Mouse (Mus musculus) heart, embryonic 14.5 days (tissue): Measurements from ENCODE around the gene Gm49378. TPM values are rescaled to one million over a fixed set of nuclear protein-coding genes. Genes with fewer than 3 reads are reported as not detected.

ENCODE experiments used
- ATAC-seq: fragments of 200-750 bp; cut with Nextera tagmentation; 2 replicates; pipeline ENCODE4 v1.8.0; 2017; ENCODE audit warnings: low read depth, moderate TSS enrichment; ENCODE audit not compliant: insufficient number of reproducible peaks, insufficient read depth, low FRiP score
- H3K27ac ChIP-seq, 2 experiments: fragments of 200-500 bp in 1 of 2; fragments of 300-500 bp in 1 of 2; sonication (generic) in 1 of 2; replicated peaks in 1 of 2; 2 replicates each; pipeline ENCODE4 v1.5.1; 2012 to 2014; ENCODE audit warnings: low read depth in 2 of 2, low read length in 2 of 2, control low read depth in 1 of 2, mild to moderate bottlenecking in 1 of 2, mixed read lengths in 1 of 2; ENCODE audit not compliant: control insufficient read depth in 1 of 2, insufficient read depth in 1 of 2
- H3K27me3 ChIP-seq: fragments of 300-500 bp; sonication (generic); 2 replicates; pipeline ENCODE4 v1.6.1; 2014; ENCODE audit warnings: mild to moderate bottlenecking, low read length, control low read depth; ENCODE audit not compliant: control insufficient read depth, insufficient read depth
- H3K36me3 ChIP-seq: fragments of 300-500 bp; sonication (generic); 2 replicates; pipeline ENCODE4 v1.6.1; 2014; ENCODE audit warnings: mild to moderate bottlenecking, control low read depth, low read length, mixed read lengths; ENCODE audit not compliant: control insufficient read depth, insufficient read depth
- H3K4me1 ChIP-seq, 2 experiments: fragments of 200-500 bp in 1 of 2; fragments of 300-500 bp in 1 of 2; sonication (generic) in 1 of 2; 2 replicates each; pipeline ENCODE4 v1.6.1; 2012 to 2014; ENCODE audit warnings: low read length in 2 of 2, control low read depth in 1 of 2, mixed read lengths in 1 of 2; ENCODE audit not compliant: control insufficient read depth in 2 of 2, insufficient read depth in 2 of 2
- H3K4me2 ChIP-seq: fragments of 300-500 bp; sonication (generic); 2 replicates; pipeline ENCODE4 v1.6.1; 2014; ENCODE audit warnings: mild to moderate bottlenecking, low read length
- H3K4me3 ChIP-seq, 2 experiments: fragments of 200-500 bp in 1 of 2; fragments of 300-500 bp in 1 of 2; sonication (generic) in 1 of 2; 2 replicates each; pipeline ENCODE4 v1.5.1; 2012 to 2014; ENCODE audit warnings: low read length in 2 of 2, mild to moderate bottlenecking in 2 of 2, control low read depth in 1 of 2, low read depth in 1 of 2, moderate library complexity in 1 of 2; ENCODE audit not compliant: control insufficient read depth in 1 of 2, insufficient read depth in 1 of 2
- H3K9ac ChIP-seq: fragments of 300-500 bp; sonication (generic); 2 replicates; pipeline ENCODE4 v1.6.1; 2014; ENCODE audit warnings: mild to moderate bottlenecking, low read length
- H3K9me3 ChIP-seq: fragments of 300-500 bp; sonication (generic); 2 replicates; pipeline ENCODE4 v1.6.1; 2016; ENCODE audit warnings: low read length, control low read depth; ENCODE audit not compliant: control insufficient read depth
- WGBS: fragments of 180-500 bp; shearing (Covaris S2); extraction: QIAGEN DNeasy Blood & Tissue Kit; methylation state at CpG from one replicate; pipeline ENCODE4 v1.1.7; 2014; 5-methylcytosine and 5-hydroxymethylcytosine counted together
- polyA plus RNA-seq: library from polyadenylated mRNA; unstranded; fragments of >200 nt; fragmentation: Nextera tagmentation; extraction: Ambion mirVana; gene quantifications from 2 replicates; pipeline ENCODE4 v1.2.1, GENCODE M21; 2014

The Gm49378 gene
- polyA plus RNA-seq, 1 experiment from 2014 or later, result 2.5 TPM

DNA sequence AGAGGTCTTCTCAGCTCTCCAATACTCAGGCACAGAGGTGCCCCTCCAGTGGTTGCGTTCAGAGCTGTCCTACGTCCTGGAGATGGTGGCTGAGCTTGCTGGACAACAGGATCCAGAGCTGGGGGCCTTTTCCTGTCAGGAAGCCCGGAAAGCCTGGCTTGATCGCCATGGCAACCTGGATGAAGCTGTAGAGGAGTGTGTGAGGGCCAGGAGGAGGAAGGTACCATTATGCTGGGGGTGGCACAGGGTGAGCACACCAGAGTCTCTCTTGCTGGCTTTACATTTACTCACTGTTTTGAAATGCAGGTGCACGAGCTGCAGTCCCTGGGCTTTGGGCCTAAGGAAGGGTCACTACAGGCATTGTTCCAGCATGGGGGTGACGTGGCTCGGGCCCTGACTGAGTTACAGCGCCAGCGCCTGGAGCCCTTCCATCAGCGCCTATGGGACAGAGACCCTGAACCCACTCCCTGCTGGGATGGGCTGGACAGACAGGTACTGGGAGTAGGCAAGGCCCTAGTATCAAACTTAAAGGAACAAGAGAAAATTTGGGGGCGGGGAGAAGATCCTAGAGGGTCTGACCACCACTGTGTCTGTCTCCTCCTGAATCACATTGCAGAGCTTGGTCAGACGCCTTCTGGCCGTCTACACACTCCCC, 41.5 kb downstream of the Gm49378 start:
- peaks cover 5 to 14% of the 10 kb centered on the region in 2 experiments; a peak in 3 of 4 replicates for H3K4me1 ChIP-seq
- H3K9me3 ChIP-seq, result no peaks in the 10 kb centered on the region
- 78% methylated on average over 13 of the region's 13 CpGs for WGBS
- H3K27ac ChIP-seq, result 0 out of 4 replicates have a peak overlapping the region, but pooled peaks of 1 of the 2 experiments have one; percentile 6
- no peak overlapping the region for H3K9ac ChIP-seq
- peaks cover 75% of the 10 kb centered on the region for H3K36me3 ChIP-seq
- no peaks in the 10 kb centered on the region for H3K27me3 ChIP-seq
- ATAC-seq, result no peak
- no peak overlapping the region for H3K4me2 ChIP-seq
- H3K4me3 ChIP-seq, result no peak overlapping the region

DNA sequence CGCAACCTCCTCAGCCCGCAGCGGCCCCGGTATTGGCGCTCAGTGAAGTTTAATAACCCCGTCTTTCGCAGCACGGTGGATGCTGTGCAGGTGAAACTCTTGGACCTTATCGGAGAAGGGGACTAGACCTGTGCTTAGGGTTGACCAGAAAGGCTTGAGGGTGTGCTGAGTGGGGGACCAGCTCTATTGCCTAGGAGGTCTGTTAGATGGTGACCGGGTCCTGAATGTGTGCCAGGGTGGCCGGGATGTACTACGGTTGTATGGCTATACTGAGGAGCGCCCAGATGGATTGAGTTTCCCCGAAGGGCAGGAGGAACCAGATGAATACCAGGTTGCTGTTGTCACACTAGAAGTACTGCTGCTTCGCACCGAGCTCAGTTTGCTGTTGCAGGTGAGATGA, 45.5 kb downstream of the Gm49378 start:
- peak overlapping the region; percentile 94 for H3K9ac ChIP-seq
- peaks cover 8 to 19% of the 10 kb centered on the region in 2 experiments for H3K4me1 ChIP-seq
- H3K9me3 ChIP-seq, result no peaks in the 10 kb centered on the region
- peak overlapping the region; percentile 90 to 96 for H3K4me3 ChIP-seq
- peaks cover 59% of the 10 kb centered on the region for H3K36me3 ChIP-seq
- no peaks in the 10 kb centered on the region for H3K27me3 ChIP-seq
- WGBS, result 6% methylated on average over 16 of the region's 16 CpGs
- H3K27ac ChIP-seq, result peak overlapping the region in 1 of 2 experiments; percentile 99; a peak in 2 of 4 replicates
- no peak for ATAC-seq
- H3K4me2 ChIP-seq, result peak overlapping the region; percentile 76

DNA sequence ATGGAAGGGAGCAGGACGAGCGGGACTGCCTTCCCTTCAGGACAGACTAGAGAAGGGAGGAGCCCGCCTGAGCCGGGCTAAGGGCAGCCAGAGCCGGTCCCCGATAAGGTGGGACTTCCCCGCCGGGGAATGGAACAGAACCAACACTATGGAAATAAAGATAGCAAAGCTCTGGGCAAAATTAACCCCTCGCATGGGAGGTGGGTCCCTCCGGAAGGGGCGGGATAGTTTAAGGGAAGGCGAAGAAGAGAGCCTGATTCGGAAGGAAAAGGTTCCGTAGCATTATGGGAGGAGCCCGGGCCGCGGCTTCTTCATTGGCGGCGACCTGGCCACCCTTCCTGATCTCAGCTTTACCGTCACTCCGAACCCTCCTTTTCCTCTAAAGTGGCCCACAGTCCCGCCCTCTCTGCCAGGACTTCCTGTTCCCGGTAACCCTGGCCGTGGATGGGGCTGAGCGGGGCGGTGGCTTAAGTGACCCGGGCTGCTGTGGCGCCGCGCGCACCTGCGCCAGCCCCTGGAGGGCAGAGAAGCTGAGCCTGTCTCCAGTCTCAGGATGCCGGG, 46.3 kb downstream of the Gm49378 start, which contains the start of gene Rnf31:
TSS of gene Rnf31 (plus strand) at position 378 of the 561 bp plus-strand sequence.
- Histone ChIP-seq H3K36me3 (peaks cover 54% of the 10 kb centered on the region), H3K4me3 (peak within 1 kb of the TSS; percentile 90 to 96)
- WGBS, result under 1% methylated on average over 33 of the region's 33 CpGs

DNA sequence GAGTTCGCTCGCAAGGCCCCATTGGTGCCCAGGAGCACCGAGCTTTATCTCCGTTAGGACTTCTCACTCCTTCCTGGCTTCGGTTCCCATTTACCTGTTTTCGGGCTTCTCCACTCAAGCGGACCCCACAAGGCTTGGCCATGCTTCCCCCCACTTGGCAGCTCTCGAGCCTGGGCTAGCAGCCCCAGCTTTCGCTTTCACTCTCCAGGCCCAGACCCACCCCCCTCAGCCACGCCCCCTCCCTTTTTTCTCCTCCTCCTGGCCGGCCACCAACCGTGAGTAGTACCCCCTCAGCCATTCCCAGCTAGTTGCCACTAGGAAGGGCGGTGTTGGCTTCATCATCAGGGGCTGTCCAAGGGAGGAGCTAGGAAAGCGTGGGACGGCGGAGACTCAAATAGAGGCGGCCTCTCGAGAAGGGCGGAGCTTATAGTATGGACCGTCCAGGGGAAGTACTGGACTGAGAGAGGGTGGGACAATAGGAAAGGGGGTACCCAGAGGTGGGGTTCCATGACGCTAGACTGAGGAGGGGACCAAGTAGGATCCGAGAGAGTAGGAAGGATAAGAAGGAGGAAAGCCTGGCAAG, 46.9 kb downstream of the Gm49378 start, which contains the start of gene Psme2:
TSS of gene Psme2 (minus strand) at position 366 of the 583 bp plus-strand sequence.
- Histone ChIP-seq H3K36me3 (peaks cover 49% of the 10 kb centered on the region), H3K9ac (peak within 1 kb of the TSS; percentile 94), H3K4me1 (peaks cover 8 to 19% of the 10 kb centered on the region in 2 experiments), H3K4me3 (peak within 1 kb of the TSS; percentile 90 to 96), H3K4me2 (peak within 1 kb of the TSS; percentile 76), H3K9me3 (no peaks in the 10 kb centered on the region), H3K27ac (peak within 1 kb of the TSS; percentile 99 to 100), H3K27me3 (no peaks in the 10 kb centered on the region)
- peak; percentile 95 for ATAC-seq
- WGBS, result under 1% methylated on average over 22 of the region's 22 CpGs

More for the DNA sequence above, 46.3 kb downstream of the Gm49378 start, which contains the start of gene Rnf31:
- peak; percentile 85 for ATAC-seq
- peak within 1 kb of the TSS; percentile 76 for H3K4me2 ChIP-seq
- no peaks in the 10 kb centered on the region for H3K27me3 ChIP-seq
- peak within 1 kb of the TSS; percentile 99 to 100 for H3K27ac ChIP-seq
- no peaks in the 10 kb centered on the region for H3K9me3 ChIP-seq
- H3K4me1 ChIP-seq, result peaks cover 8 to 19% of the 10 kb centered on the region in 2 experiments
- peak within 1 kb of the TSS; percentile 94 for H3K9ac ChIP-seq

DNA sequence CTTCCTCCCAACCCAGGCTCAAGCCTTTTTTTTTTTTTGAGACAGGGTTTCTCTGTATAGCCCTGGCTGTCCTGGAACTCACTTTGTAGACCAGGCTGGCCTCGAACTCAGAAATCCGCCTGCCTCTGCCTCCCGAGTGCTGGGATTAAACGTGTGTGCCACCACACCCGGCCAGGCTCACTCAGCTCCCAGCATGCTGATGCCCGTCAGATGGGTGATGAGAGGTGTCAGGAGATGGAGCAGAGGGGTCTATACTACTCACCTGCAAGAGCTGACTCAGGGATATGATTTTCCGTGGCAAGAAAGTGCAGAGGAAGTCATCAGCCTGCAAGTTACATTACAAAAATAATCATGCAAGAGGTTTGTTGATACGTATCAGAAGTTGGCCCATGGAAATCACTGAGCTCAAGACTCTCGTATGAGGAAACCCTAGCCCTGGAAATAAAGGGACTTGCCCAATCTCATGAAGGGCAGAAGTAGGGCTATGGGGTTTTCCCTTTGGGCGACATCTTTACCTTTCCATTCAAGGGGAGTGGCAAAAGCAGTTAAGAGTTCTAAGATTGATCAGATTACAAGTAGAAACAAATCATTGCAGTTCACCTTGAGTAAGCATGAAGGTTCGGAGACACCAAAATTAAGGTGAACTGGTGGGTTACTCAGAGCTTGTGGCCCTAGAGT, 47.8 kb downstream of the Gm49378 start:
- Histone ChIP-seq H3K9ac (peak overlapping the region; percentile 75), H3K27me3 (no peaks in the 10 kb centered on the region), H3K4me1 (peaks cover 10 to 26% of the 10 kb centered on the region in 2 experiments), H3K4me2 (peak overlapping the region; percentile 76), H3K4me3 (peak overlapping the region; percentile 90 to 96), H3K9me3 (no peaks in the 10 kb centered on the region), H3K27ac (peak overlapping the region; percentile 64 to 99; a peak in 3 of 4 replicates), H3K36me3 (peaks cover 39% of the 10 kb centered on the region)
- WGBS, result 78% methylated on average over 11 of the region's 11 CpGs
- no peak for ATAC-seq

DNA sequence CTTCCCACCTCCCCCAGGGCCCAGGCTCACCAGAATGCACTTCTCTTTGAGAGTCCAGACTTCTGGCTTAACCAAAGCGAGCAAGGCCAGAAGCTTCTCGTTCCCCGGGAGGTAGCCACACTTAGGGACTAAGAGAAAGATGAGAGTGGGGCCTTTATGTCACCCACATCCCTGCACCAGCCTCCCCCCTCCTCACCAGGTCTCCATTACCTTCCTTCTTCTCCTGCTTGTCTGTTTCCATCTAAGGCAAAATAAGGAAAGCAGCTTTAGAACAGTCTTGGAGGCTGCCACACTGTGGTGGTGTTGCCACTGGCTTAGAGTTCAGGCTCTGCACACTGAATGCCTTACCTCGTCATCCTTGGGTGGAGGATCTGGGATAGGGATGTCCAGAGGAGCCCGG, 48.4 kb downstream of the Gm49378 start:
- no peaks in the 10 kb centered on the region for H3K27me3 ChIP-seq
- H3K9ac ChIP-seq, result no peak overlapping the region
- ATAC-seq, result no peak
- no peak overlapping the region for H3K4me2 ChIP-seq
- no peak overlapping the region for H3K27ac ChIP-seq
- WGBS, result 94% methylated on average over 5 of the region's 5 CpGs
- H3K36me3 ChIP-seq, result peaks cover 33% of the 10 kb centered on the region
- H3K4me3 ChIP-seq, result no peak overlapping the region
- H3K4me1 ChIP-seq, result peaks cover 10 to 30% of the 10 kb centered on the region in 2 experiments
- H3K9me3 ChIP-seq, result no peaks in the 10 kb centered on the region

DNA sequence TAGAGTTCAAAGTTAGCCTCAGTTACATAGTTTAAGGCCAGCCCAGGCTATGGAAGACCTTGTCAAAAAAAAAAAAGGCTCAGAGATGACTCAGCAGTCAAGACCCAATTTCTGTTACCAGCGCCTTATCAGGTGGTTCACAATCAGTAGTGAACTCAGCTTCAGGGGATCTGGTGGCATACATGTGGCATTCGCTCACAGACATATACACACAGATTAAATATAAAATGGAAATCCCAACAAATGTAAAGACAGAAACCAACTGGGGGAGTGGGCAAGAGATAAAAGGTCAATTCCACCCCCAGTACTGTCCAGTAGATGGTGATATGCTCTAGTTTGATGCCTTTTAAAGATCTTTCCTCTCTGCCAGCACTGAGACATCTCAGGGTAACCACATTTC, 51.5 kb downstream of the Gm49378 start:
- H3K27me3 ChIP-seq, result no peaks in the 10 kb centered on the region
- no peak overlapping the region for H3K4me2 ChIP-seq
- peaks cover 5 to 19% of the 10 kb centered on the region in 2 experiments for H3K4me1 ChIP-seq
- no peak overlapping the region for H3K27ac ChIP-seq
- no peaks in the 10 kb centered on the region for H3K9me3 ChIP-seq
- H3K4me3 ChIP-seq, result no peak overlapping the region
- H3K36me3 ChIP-seq, result peaks cover 35% of the 10 kb centered on the region
- no peak overlapping the region for H3K9ac ChIP-seq
- no peak for ATAC-seq
- WGBS, result 75% methylated on average over 2 of the region's 2 CpGs
